In genomic region chr12:105981121-105981973, GRCm38 (mm10) we compare ENCODE assay signal across 8 mouse cellular contexts. TPM values are rescaled to one million over a fixed set of nuclear protein-coding genes. Genes with fewer than 3 reads are reported as not detected.
A peak's percentile ranks its signal among the peaks of the same experiment; 100 is the strongest.
DNase-seq lines count a peak whose midpoint lies in the region; ATAC-seq and TF ChIP-seq lines count a peak whose summit lies in the region.

No protein-coding gene starts in this region.

- no peak for DNase-seq in midbrain, embryonic 10.5 days (ENCODE audit: low spot score)
- no peak for DNase-seq in midbrain, embryonic 11.5 days (ENCODE audit: low spot score, missing footprints)
- peak; percentile 37 for DNase-seq in brain, embryonic 14.5 days (ENCODE audit: low read depth)
- DNase-seq in liver, embryonic 13.5 days = peak; percentile 40
- no peak for DNase-seq in cerebellum, postnatal 4 days (ENCODE audit: low spot score in 2 of 2)
- DNase-seq in natural killer cell, adult 2 months (ENCODE audit: low spot score in 2 of 2) = no peak
- no peak for DNase-seq in ovary, postnatal 14 days (ENCODE audit: low spot score)

- H3K4me2 ChIP-seq in midbrain, embryonic 11.5 days = no peak overlapping the region
- H3K4me2 ChIP-seq in liver, embryonic 13.5 days = peak overlapping the region; percentile 58

- H3K36me3 ChIP-seq in midbrain, embryonic 10.5 days = no peaks in the 10 kb centered on the region
- no peaks in the 10 kb centered on the region for H3K36me3 ChIP-seq in midbrain, embryonic 11.5 days (ENCODE audit: control insufficient read depth, insufficient read depth, low read length)
- no peaks in the 10 kb centered on the region for H3K36me3 ChIP-seq in liver, embryonic 13.5 days

- ATAC-seq in midbrain, embryonic 11.5 days (ENCODE audit: low FRiP score) = no peak
- ATAC-seq in hematopoietic stem cell, adult 5-6 weeks (replicated peaks in 1 of 2; ENCODE audit: insufficient read depth in 1 of 2, low FRiP score in 2 of 2, low TSS enrichment in 1 of 2, low read depth in 1 of 2, poor library complexity in 2 of 2, severe bottlenecking in 2 of 2) = peak; percentile 45 to 67; a peak in 3 of 4 replicates
- peak; percentile 90 for ATAC-seq in liver, embryonic 13.5 days (ENCODE audit: low read depth)

- no peaks in the 10 kb centered on the region for H3K27me3 ChIP-seq in midbrain, embryonic 10.5 days (ENCODE audit: low read depth, poor library complexity, severe bottlenecking)
- H3K27me3 ChIP-seq in midbrain, embryonic 11.5 days (ENCODE audit: control insufficient read depth, insufficient read depth, low read length) = no peaks in the 10 kb centered on the region
- H3K27me3 ChIP-seq in liver, embryonic 13.5 days = peaks cover 6% of the 10 kb centered on the region; the same call in 1 of the 2 replicates

- 28% methylated on average over 13 of the region's 16 CpGs for WGBS in midbrain, embryonic 10.5 days
- WGBS in midbrain, embryonic 11.5 days = 35% methylated on average over 11 of the region's 16 CpGs
- 14% methylated on average over 13 of the region's 16 CpGs for WGBS in liver, embryonic 13.5 days (ENCODE audit: insufficient replicate concordance)

- no peak for TF ChIP-seq CTCF in brain, embryonic 14.5 days (IDR thresholded peaks at IDR 0.05; ENCODE audit: borderline replicate concordance, extremely low read depth, insufficient read depth, insufficient read length)

- H3K9me3 ChIP-seq in midbrain, embryonic 10.5 days (replicated peaks) = peaks cover 13% of the 10 kb centered on the region
- H3K9me3 ChIP-seq in midbrain, embryonic 11.5 days (ENCODE audit: control insufficient read depth, low read length) = no peaks in the 10 kb centered on the region
- H3K9me3 ChIP-seq in liver, embryonic 13.5 days (replicated peaks) = peaks cover 6% of the 10 kb centered on the region

- peak overlapping the region; percentile 18 for H3K4me3 ChIP-seq in midbrain, embryonic 10.5 days
- no peak overlapping the region for H3K4me3 ChIP-seq in midbrain, embryonic 11.5 days (ENCODE audit: low read depth, low read length)
- H3K4me3 ChIP-seq in liver, embryonic 13.5 days (replicated peaks) = peak overlapping the region; percentile 49

- H3K9ac ChIP-seq in midbrain, embryonic 11.5 days (ENCODE audit: low read length) = no peak overlapping the region
- peak overlapping the region; percentile 58 for H3K9ac ChIP-seq in liver, embryonic 13.5 days

- H3K27ac ChIP-seq in midbrain, embryonic 10.5 days (replicated peaks) = no peak overlapping the region; the same call in 1 of the 2 replicates
- no peak overlapping the region for H3K27ac ChIP-seq in midbrain, embryonic 11.5 days (ENCODE audit: low read depth, low read length)
- H3K27ac ChIP-seq in liver, embryonic 13.5 days = no peak overlapping the region

- TF ChIP-seq POLR2A in brain, embryonic 14.5 days (IDR thresholded peaks at IDR 0.05; ENCODE audit: borderline replicate concordance, extremely low read depth, insufficient read depth, insufficient read length, poor library complexity, severe bottlenecking) = no peak

- peaks cover 7% of the 10 kb centered on the region; the same call in 1 of the 2 replicates for H3K4me1 ChIP-seq in midbrain, embryonic 10.5 days
- H3K4me1 ChIP-seq in midbrain, embryonic 11.5 days (ENCODE audit: control insufficient read depth, insufficient read depth, low read length) = no peaks in the 10 kb centered on the region
- H3K4me1 ChIP-seq in liver, embryonic 13.5 days (replicated peaks) = peaks cover 9% of the 10 kb centered on the region

RNA-seq across cellular contexts. Expression of gene Vrk1, which starts 28.7 kb away (rescaled TPM):
- 109 and 110 TPM in 2 replicates for polyA plus RNA-seq in midbrain, embryonic 10.5 days (2016; fragmentation: Nextera tagmentation; extraction: Ambion mirVana)
- polyA plus RNA-seq in midbrain, embryonic 11.5 days (2014; fragmentation: Nextera tagmentation; extraction: Ambion mirVana) = 98.0 and 106 TPM in 2 replicates
- 29.3 and 35.7 TPM in 2 replicates for polyA plus RNA-seq in brain, embryonic 14.5 days (2012; rRNA removed)
- total RNA-seq in hematopoietic stem cell, adult 5-6 weeks (2017) = 145 and 151 TPM in 2 replicates
- 127 and 146 TPM in 2 replicates for polyA plus RNA-seq in liver, embryonic 13.5 days (2015; fragmentation: Nextera tagmentation; extraction: Ambion mirVana)

Comparison
In these comparisons a context has a peak if more than half of its experiments do, and no peak if none do; other contexts are left out.
1. DNase-seq: peak in brain, embryonic 14.5 days (single experiment) and liver, embryonic 13.5 days (single experiment); none in midbrain, embryonic 10.5 days (single experiment), midbrain, embryonic 11.5 days (single experiment), cerebellum, postnatal 4 days (0 of 2), natural killer cell, adult 2 months (0 of 2) and ovary, postnatal 14 days (single experiment).